ENCODE assay signal across 14 mouse cellular contexts in the genomic region with DNA sequence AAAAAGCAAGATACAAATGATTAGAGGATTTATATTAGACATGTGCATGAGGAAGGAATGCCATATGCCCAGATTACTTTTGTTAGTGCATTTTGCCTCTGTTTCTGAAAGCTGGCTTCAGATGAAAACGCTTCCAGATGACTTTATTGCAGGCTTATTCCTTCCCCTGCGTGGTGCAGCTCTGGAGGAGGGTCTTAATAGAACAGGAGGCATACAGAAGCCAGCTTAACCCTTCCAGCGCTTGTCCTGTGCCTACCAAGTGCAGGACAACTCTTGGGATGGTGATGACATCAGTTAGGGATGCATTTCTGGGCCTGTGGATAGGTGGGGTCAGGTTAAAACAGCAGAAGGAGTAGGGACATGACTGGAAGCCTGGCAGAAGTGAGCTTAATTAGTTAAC. TPM values are rescaled to one million over a fixed set of nuclear protein-coding genes. Genes with fewer than 3 reads are reported as not detected.
DNase-seq lines count a peak whose midpoint lies in the region; ATAC-seq lines count a peak whose summit lies in the region.
"Had no signal": no experiment of that assay in that cellular context is flagged by ENCODE, and none has a peak within 500 bp of the region (broad histone marks: within the 10 kb centered on the region; RNA-seq: fewer than 3 reads in every experiment).

No protein-coding gene starts in this region.

- peaks cover 25% of the 10 kb centered on the region for H3K27me3 ChIP-seq in limb, embryonic 13.5 days
- H3K27me3 ChIP-seq in limb, embryonic 10.5 days (ENCODE audit: low read depth, poor library complexity, severe bottlenecking): peaks cover 21% of the 10 kb centered on the region; the same call in 1 of the 2 replicates
- H3K27me3 ChIP-seq in embryonic facial prominence, embryonic 10.5 days (replicated peaks; ENCODE audit: low read depth, poor library complexity, severe bottlenecking): peaks cover 31% of the 10 kb centered on the region
- no peaks in the 10 kb centered on the region for H3K27me3 ChIP-seq in embryonic facial prominence, embryonic 11.5 days (ENCODE audit: control insufficient read depth, insufficient read depth, low read length)
- 0 out of 2 replicates have a peak, but pooled peaks cover 2% of the 10 kb centered on the region for H3K27me3 ChIP-seq in embryonic facial prominence, embryonic 14.5 days (replicated peaks; ENCODE audit: control insufficient read depth, insufficient read depth, low read length)

- H3K9ac ChIP-seq in limb, embryonic 13.5 days: no peak overlapping the region
- H3K9ac ChIP-seq in embryonic facial prominence, embryonic 11.5 days (replicated peaks; ENCODE audit: low read length): no peak overlapping the region
- H3K9ac ChIP-seq in embryonic facial prominence, embryonic 14.5 days (ENCODE audit: low read depth, low read length): no peak overlapping the region
- H3K9ac ChIP-seq: embryonic facial prominence, embryonic 13.5 days; forebrain, embryonic 13.5 days had no signal

- peak; percentile 48; the same call in 1 of the 2 replicates for ATAC-seq in limb, embryonic 13.5 days (ENCODE audit: low FRiP score, low read depth)
- ATAC-seq in embryonic facial prominence, embryonic 11.5 days (replicated peaks; ENCODE audit: insufficient number of reproducible peaks, low FRiP score, low TSS enrichment, low read depth): no peak
- ATAC-seq in embryonic facial prominence, embryonic 14.5 days (ENCODE audit: low read depth): no peak
- ATAC-seq: forebrain, embryonic 16.5 days had no signal

- no peak for DNase-seq in limb, embryonic 10.5 days (ENCODE audit: low spot score)
- DNase-seq in embryonic facial prominence, embryonic 10.5 days (ENCODE audit: low spot score): peak; percentile 22
- peak; percentile 69 for DNase-seq in embryonic facial prominence, embryonic 11.5 days (ENCODE audit: low spot score)
- DNase-seq in embryonic facial prominence, embryonic 14.5 days (ENCODE audit: low spot score): peak; percentile 27
- no peak for DNase-seq in frontal cortex, postnatal 10 days (ENCODE audit: low spot score in 2 of 2)
- DNase-seq in c-Kit-positive CD71-positive TER-119-positive erythroid progenitor cells, embryonic 14.5 days (ENCODE audit: low spot score): no peak
- DNase-seq in embryo, embryonic 10 days (ENCODE audit: low spot score): no peak
- DNase-seq: adrenal gland, postnatal 25 days; cerebellum, adult 11 months; cerebellum, adult 9-11 months had no signal

- H3K4me3 ChIP-seq in limb, embryonic 13.5 days: no peak overlapping the region
- no peak overlapping the region for H3K4me3 ChIP-seq in limb, embryonic 10.5 days
- H3K4me3 ChIP-seq in embryonic facial prominence, embryonic 10.5 days: no peak overlapping the region
- no peak overlapping the region for H3K4me3 ChIP-seq in embryonic facial prominence, embryonic 11.5 days (ENCODE audit: low read depth, low read length)
- no peak overlapping the region for H3K4me3 ChIP-seq in embryonic facial prominence, embryonic 14.5 days (ENCODE audit: low read depth, low read length)
- H3K4me3 ChIP-seq: embryonic facial prominence, embryonic 13.5 days; forebrain, embryonic 13.5 days had no signal

- H3K36me3 ChIP-seq in limb, embryonic 13.5 days: no peaks in the 10 kb centered on the region
- no peaks in the 10 kb centered on the region for H3K36me3 ChIP-seq in limb, embryonic 10.5 days
- H3K36me3 ChIP-seq in embryonic facial prominence, embryonic 10.5 days (replicated peaks): no peaks in the 10 kb centered on the region
- H3K36me3 ChIP-seq in embryonic facial prominence, embryonic 11.5 days (replicated peaks; ENCODE audit: control insufficient read depth, insufficient read depth, low read depth, low read length): no peaks in the 10 kb centered on the region
- H3K36me3 ChIP-seq in embryonic facial prominence, embryonic 14.5 days (ENCODE audit: control insufficient read depth, insufficient read depth, low read length): no peaks in the 10 kb centered on the region
- H3K36me3 ChIP-seq: embryonic facial prominence, embryonic 13.5 days had no signal

- no peak overlapping the region for H3K27ac ChIP-seq in limb, embryonic 13.5 days
- H3K27ac ChIP-seq in limb, embryonic 10.5 days: no peak overlapping the region
- H3K27ac ChIP-seq in embryonic facial prominence, embryonic 10.5 days (replicated peaks): peak overlapping the region; percentile 51; the same call in 1 of the 2 replicates
- H3K27ac ChIP-seq in embryonic facial prominence, embryonic 11.5 days (replicated peaks; ENCODE audit: low read depth, low read length): no peak overlapping the region
- no peak overlapping the region for H3K27ac ChIP-seq in embryonic facial prominence, embryonic 14.5 days (replicated peaks; ENCODE audit: low read depth, low read length)
- H3K27ac ChIP-seq: embryonic facial prominence, embryonic 13.5 days; forebrain, embryonic 13.5 days had no signal

- no peak overlapping the region for H3K4me2 ChIP-seq in limb, embryonic 13.5 days (replicated peaks)
- H3K4me2 ChIP-seq in embryonic facial prominence, embryonic 11.5 days (ENCODE audit: low read depth, low read length): no peak overlapping the region
- no peak overlapping the region for H3K4me2 ChIP-seq in embryonic facial prominence, embryonic 14.5 days (ENCODE audit: low read depth, low read length)

- no peaks in the 10 kb centered on the region for H3K9me3 ChIP-seq in limb, embryonic 13.5 days
- no peaks in the 10 kb centered on the region for H3K9me3 ChIP-seq in limb, embryonic 10.5 days (replicated peaks)
- no peaks in the 10 kb centered on the region for H3K9me3 ChIP-seq in embryonic facial prominence, embryonic 10.5 days
- H3K9me3 ChIP-seq in embryonic facial prominence, embryonic 11.5 days (replicated peaks; ENCODE audit: control insufficient read depth, low read length): no peaks in the 10 kb centered on the region
- H3K9me3 ChIP-seq in embryonic facial prominence, embryonic 14.5 days (ENCODE audit: control insufficient read depth, low read length): no peaks in the 10 kb centered on the region
- H3K9me3 ChIP-seq: embryonic facial prominence, embryonic 13.5 days; forebrain, embryonic 13.5 days had no signal

- peaks cover 38% of the 10 kb centered on the region for H3K4me1 ChIP-seq in limb, embryonic 13.5 days
- H3K4me1 ChIP-seq in limb, embryonic 10.5 days: peaks cover 52% of the 10 kb centered on the region
- peaks cover 38% of the 10 kb centered on the region for H3K4me1 ChIP-seq in embryonic facial prominence, embryonic 10.5 days
- no peaks in the 10 kb centered on the region for H3K4me1 ChIP-seq in embryonic facial prominence, embryonic 11.5 days (ENCODE audit: control insufficient read depth, insufficient read depth, low read length)
- peaks cover 2% of the 10 kb centered on the region; the same call in 1 of the 2 replicates for H3K4me1 ChIP-seq in embryonic facial prominence, embryonic 14.5 days (ENCODE audit: control insufficient read depth, insufficient read depth, low read length)

- 27% methylated on average over 3 of the region's 3 CpGs for WGBS in limb, embryonic 13.5 days
- WGBS in limb, embryonic 10.5 days: 31% methylated on average over 3 of the region's 3 CpGs
- 36% methylated on average over 3 of the region's 3 CpGs for WGBS in embryonic facial prominence, embryonic 10.5 days
- 25% methylated on average over 3 of the region's 3 CpGs for WGBS in embryonic facial prominence, embryonic 11.5 days
- WGBS in embryonic facial prominence, embryonic 14.5 days: 34% methylated on average over 3 of the region's 3 CpGs

RNA-seq across cellular contexts. Expression of gene F930015N05Rik, which starts 6.2 kb away (rescaled TPM):
- 1.4 and 1.9 TPM in 2 replicates for polyA plus RNA-seq in limb, embryonic 13.5 days (2015; fragmentation: Nextera tagmentation; extraction: Ambion mirVana)
- 1.4 and 1.5 TPM in 2 replicates for polyA plus RNA-seq in limb, embryonic 10.5 days (2016; fragmentation: Nextera tagmentation; extraction: Ambion mirVana)
- polyA plus RNA-seq in embryonic facial prominence, embryonic 10.5 days (2016; fragmentation: Nextera tagmentation; extraction: Ambion mirVana): 1.6 and 2.2 TPM in 2 replicates
- 1.1 and 1.6 TPM in 2 replicates for polyA plus RNA-seq in embryonic facial prominence, embryonic 11.5 days (2014; fragmentation: Nextera tagmentation; extraction: Ambion mirVana)
- 0.95 and 1.8 TPM in 2 replicates for polyA plus RNA-seq in embryonic facial prominence, embryonic 14.5 days (2014; fragmentation: Nextera tagmentation; extraction: Ambion mirVana)

RNA-seq across cellular contexts. Expression of gene Hs3st3a1, which starts 7.6 kb away (rescaled TPM):
- polyA plus RNA-seq in limb, embryonic 13.5 days (2015; fragmentation: Nextera tagmentation; extraction: Ambion mirVana): 3.9 and 4.0 TPM in 2 replicates
- 2.2 and 2.4 TPM in 2 replicates for polyA plus RNA-seq in limb, embryonic 10.5 days (2016; fragmentation: Nextera tagmentation; extraction: Ambion mirVana)
- polyA plus RNA-seq in embryonic facial prominence, embryonic 10.5 days (2016; fragmentation: Nextera tagmentation; extraction: Ambion mirVana): 2.0 and 3.0 TPM in 2 replicates
- 3.0 and 3.5 TPM in 2 replicates for polyA plus RNA-seq in embryonic facial prominence, embryonic 11.5 days (2014; fragmentation: Nextera tagmentation; extraction: Ambion mirVana)
- 2.1 and 2.5 TPM in 2 replicates for polyA plus RNA-seq in embryonic facial prominence, embryonic 14.5 days (2014; fragmentation: Nextera tagmentation; extraction: Ambion mirVana)

Comparison
In these comparisons a context has a peak if more than half of its experiments do, and no peak if none do; other contexts are left out.
1. DNase-seq: peak in embryonic facial prominence, embryonic 10.5 days (single experiment), embryonic facial prominence, embryonic 11.5 days (single experiment) and embryonic facial prominence, embryonic 14.5 days (single experiment); none in limb, embryonic 10.5 days (single experiment), frontal cortex, postnatal 10 days (0 of 2), c-Kit-positive CD71-positive TER-119-positive erythroid progenitor cells, embryonic 14.5 days (single experiment) and embryo, embryonic 10 days (single experiment).